Mouse (Mus musculus) pancreas, adult 10 weeks (tissue): ENCODE data around the gene Olfr829. TPM values are rescaled to one million over a fixed set of nuclear protein-coding genes. Genes with fewer than 3 reads are reported as not detected.

ENCODE experiments used
- polyA plus RNA-seq: library from polyadenylated mRNA; stranded (reverse); fragments of 350-450 nt; fragmentation: Illumina TruSeq; extraction: RNeasy Lipid Tissue Mini Kit (QIAGEN cat#74804); gene quantifications from one replicate; pipeline ENCODE4 v1.2.3, GENCODE M21; 2015; ENCODE audit warnings: low read depth, low replicate concordance; ENCODE audit not compliant: insufficient read depth

The Olfr829 gene
- polyA plus RNA-seq, result not detected

DNA sequence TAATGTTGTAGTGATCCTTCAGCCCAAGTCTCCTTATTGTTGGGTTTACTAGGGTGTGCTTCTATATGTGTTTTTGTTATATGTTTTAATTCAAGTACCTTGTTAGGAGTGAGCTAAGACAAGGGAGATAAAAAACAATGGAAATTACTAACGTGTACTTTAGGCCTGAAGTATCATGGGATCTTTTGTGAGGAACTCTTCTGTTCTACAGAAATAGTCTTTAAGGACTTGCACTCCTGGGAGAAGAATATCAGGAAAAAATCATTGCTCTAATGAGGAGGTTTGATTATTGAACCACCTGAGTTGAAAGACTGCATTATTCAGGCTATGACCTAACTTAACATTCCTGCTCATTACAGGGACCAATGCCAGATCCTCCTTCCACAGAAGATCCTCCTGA lies at the start of gene Olfr829:
Gene Olfr829, plus strand, starts transcription at position 301 of the 400 bp plus-strand sequence.

GRCm38 (mm10) chr9:18819426-18819825 lies 35.3 kb upstream of the Olfr829 start, which contains the start of gene Olfr828:
Olfr828 (minus strand) TSS chr9:18819526.

DNA sequence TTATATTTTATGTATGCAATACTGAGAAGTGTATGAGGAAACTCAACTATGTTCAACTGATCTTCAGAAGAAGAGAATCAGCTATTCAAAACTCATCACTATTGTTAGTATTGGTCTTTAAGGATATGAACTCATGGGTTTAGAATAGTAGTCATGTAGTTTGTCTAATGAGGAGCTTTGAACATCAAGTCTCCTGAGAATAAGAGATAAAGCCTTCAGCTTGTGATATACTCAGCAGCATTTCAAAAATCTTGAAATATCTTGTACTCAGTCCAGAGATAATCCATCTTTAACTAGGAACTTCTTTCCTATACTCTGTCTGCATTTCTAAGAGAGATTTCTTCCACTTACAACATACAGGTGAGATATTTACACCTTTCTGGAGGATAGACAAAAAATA lies 19.7 kb downstream of the Olfr829 start, which contains the start of gene Olfr830:
Gene Olfr830, plus strand, starts transcription at position 301 of the 400 bp plus-strand sequence.

Other genes with a start within 250 kb of the Olfr829 start
- 10.7 TPM for gene Muc16, start 180.4 kb upstream of the Olfr829 start, polyA plus RNA-seq
- gene Olfr24, start 90.9 kb upstream of the Olfr829 start, polyA plus RNA-seq, result not detected
- not detected for gene Olfr828, start 35.4 kb upstream of the Olfr829 start, polyA plus RNA-seq
- gene Olfr830, start 19.8 kb downstream of the Olfr829 start, polyA plus RNA-seq, result not detected
- gene Olfr832, start 82.2 kb downstream of the Olfr829 start, polyA plus RNA-seq, result not detected
- not detected for gene Olfr834, start 133.1 kb downstream of the Olfr829 start, polyA plus RNA-seq
- not detected for gene Olfr835, start 177.8 kb downstream of the Olfr829 start, polyA plus RNA-seq